In genomic region chr2:79183034-79183630, GRCm38 (mm10) we compare ENCODE assay signal across 29 mouse cellular contexts.
A peak's percentile ranks its signal among the peaks of the same experiment; 100 is the strongest.
DNase-seq lines count a peak whose midpoint lies in the region; ATAC-seq and TF ChIP-seq lines count a peak whose summit lies in the region.
"Had no signal": no experiment of that assay in that cellular context is flagged by ENCODE, and none has a peak within 500 bp of the region (broad histone marks: within the 10 kb centered on the region; RNA-seq: fewer than 3 reads in every experiment).

No protein-coding gene starts in this region.

- WGBS in forebrain, postnatal 0 days = 37% methylated on average over 7 of the region's 7 CpGs
- WGBS in forebrain, embryonic 13.5 days = 53% methylated on average over 7 of the region's 7 CpGs
- WGBS in lung, embryonic 16.5 days = 63% methylated on average over 7 of the region's 7 CpGs

- no peak for ATAC-seq in forebrain, postnatal 0 days
- no peak for ATAC-seq in forebrain, embryonic 13.5 days
- 0 out of 2 replicates have a peak, but pooled peaks have one; percentile 41 for ATAC-seq in lung, embryonic 16.5 days (ENCODE audit: low read depth)
- ATAC-seq: forebrain, embryonic 16.5 days; hindbrain, postnatal 0 days; intestine, embryonic 15.5 days; liver, embryonic 12.5 days; liver, postnatal 0 days; midbrain, embryonic 15.5 days had no signal

- DNase-seq in forebrain, postnatal 0 days = peak; percentile 22
- no peak for DNase-seq in lung, postnatal 25 days (ENCODE audit: low spot score)
- peak; percentile 50 for DNase-seq in lung, postnatal 10 days
- no peak for DNase-seq in heart, postnatal 4 days
- no peak for DNase-seq in right cerebral cortex, postnatal 4 days
- DNase-seq: adrenal gland, adult 8-10 months; cerebellum, adult 8-10 months; cerebellum, postnatal 25 days; gastrocnemius, postnatal 14 days; heart, adult 11 months; kidney, adult 2 months; kidney, postnatal 36 days; liver, postnatal 0 days; right cerebral cortex, adult 18-20 months; thymus, postnatal 14 days had no signal

- 0 out of 2 replicates have a peak, but pooled peaks cover 4% of the 10 kb centered on the region for H3K4me1 ChIP-seq in forebrain, postnatal 0 days (ENCODE audit: insufficient read depth)
- H3K4me1 ChIP-seq in forebrain, embryonic 13.5 days = peaks cover 35% of the 10 kb centered on the region
- 0 out of 2 replicates have a peak, but pooled peaks cover 2% of the 10 kb centered on the region for H3K4me1 ChIP-seq in lung, embryonic 16.5 days (replicated peaks; ENCODE audit: control insufficient read depth, insufficient read depth, low read length)
- H3K4me1 ChIP-seq: heart, embryonic 10.5 days; heart, embryonic 15.5 days; intestine, embryonic 15.5 days; midbrain, embryonic 15.5 days had no signal

- no peaks in the 10 kb centered on the region for H3K27me3 ChIP-seq in forebrain, postnatal 0 days (ENCODE audit: insufficient read depth, low read length)
- H3K27me3 ChIP-seq in forebrain, embryonic 13.5 days = no peaks in the 10 kb centered on the region
- H3K27me3 ChIP-seq in lung, embryonic 16.5 days (ENCODE audit: control insufficient read depth, insufficient read depth, low read depth, low read length) = no peaks in the 10 kb centered on the region
- H3K27me3 ChIP-seq: heart, embryonic 15.5 days; hindbrain, embryonic 12.5 days; intestine, embryonic 15.5 days; liver, embryonic 12.5 days; midbrain, embryonic 15.5 days had no signal

- H3K4me2 ChIP-seq in forebrain, postnatal 0 days (ENCODE audit: low read depth) = no peak overlapping the region
- H3K4me2 ChIP-seq in forebrain, embryonic 13.5 days = no peak overlapping the region
- H3K4me2 ChIP-seq in lung, embryonic 16.5 days (ENCODE audit: low read depth, low read length) = no peak overlapping the region
- H3K4me2 ChIP-seq: heart, embryonic 15.5 days; hindbrain, embryonic 12.5 days; intestine, embryonic 15.5 days; liver, embryonic 12.5 days; midbrain, embryonic 15.5 days had no signal

- H3K9ac ChIP-seq in forebrain, postnatal 0 days = no peak overlapping the region
- no peak overlapping the region for H3K9ac ChIP-seq in forebrain, embryonic 13.5 days
- no peak overlapping the region for H3K9ac ChIP-seq in lung, embryonic 16.5 days (ENCODE audit: low read length)
- H3K9ac ChIP-seq: heart, embryonic 15.5 days; hindbrain, embryonic 12.5 days; intestine, embryonic 15.5 days; liver, embryonic 12.5 days; liver, postnatal 0 days; midbrain, embryonic 15.5 days had no signal

- H3K36me3 ChIP-seq in forebrain, postnatal 0 days (ENCODE audit: insufficient read depth) = no peaks in the 10 kb centered on the region
- no peaks in the 10 kb centered on the region for H3K36me3 ChIP-seq in forebrain, embryonic 13.5 days (ENCODE audit: poor library complexity, severe bottlenecking)
- H3K36me3 ChIP-seq in lung, embryonic 16.5 days (ENCODE audit: control insufficient read depth, insufficient read depth, low read length) = no peaks in the 10 kb centered on the region
- H3K36me3 ChIP-seq: forebrain, embryonic 10.5 days; G1E; heart, embryonic 10.5 days; heart, embryonic 15.5 days; hindbrain, embryonic 12.5 days; intestine, embryonic 15.5 days; liver, embryonic 12.5 days; midbrain, embryonic 10.5 days; midbrain, embryonic 15.5 days had no signal

- TF ChIP-seq CTCF in forebrain, postnatal 0 days (IDR thresholded peaks at IDR 0.05; ENCODE audit: low read depth) = no peak

- H3K4me3 ChIP-seq in forebrain, postnatal 0 days (ENCODE audit: low read depth, low read length) = no peak overlapping the region
- H3K4me3 ChIP-seq in forebrain, embryonic 13.5 days = no peak overlapping the region
- no peak overlapping the region for H3K4me3 ChIP-seq in lung, embryonic 16.5 days (ENCODE audit: low read length)
- H3K4me3 ChIP-seq: forebrain, embryonic 10.5 days; heart, embryonic 10.5 days; heart, embryonic 15.5 days; hindbrain, embryonic 12.5 days; intestine, embryonic 15.5 days; layer of hippocampus, adult 2 months; liver, embryonic 12.5 days; midbrain, embryonic 10.5 days; midbrain, embryonic 15.5 days had no signal

- no peak overlapping the region for H3K27ac ChIP-seq in forebrain, postnatal 0 days (ENCODE audit: low read depth, low read length)
- H3K27ac ChIP-seq in forebrain, embryonic 13.5 days = no peak overlapping the region
- H3K27ac ChIP-seq in lung, embryonic 16.5 days (ENCODE audit: low read length) = no peak overlapping the region
- H3K27ac ChIP-seq: forebrain, embryonic 10.5 days; heart, embryonic 10.5 days; heart, embryonic 15.5 days; hindbrain, embryonic 12.5 days; hindbrain, postnatal 0 days; intestine, embryonic 15.5 days; layer of hippocampus, adult 2 months; liver, embryonic 12.5 days; midbrain, embryonic 10.5 days; midbrain, embryonic 15.5 days had no signal

- H3K9me3 ChIP-seq in forebrain, postnatal 0 days (ENCODE audit: low read length) = no peaks in the 10 kb centered on the region
- H3K9me3 ChIP-seq in forebrain, embryonic 13.5 days (replicated peaks) = no peaks in the 10 kb centered on the region
- H3K9me3 ChIP-seq in lung, embryonic 16.5 days (ENCODE audit: control insufficient read depth, low read length) = no peaks in the 10 kb centered on the region
- H3K9me3 ChIP-seq: forebrain, embryonic 10.5 days; G1E; heart, embryonic 10.5 days; heart, embryonic 15.5 days; hindbrain, embryonic 12.5 days; intestine, embryonic 15.5 days; liver, embryonic 12.5 days; midbrain, embryonic 10.5 days; midbrain, embryonic 15.5 days had no signal

Comparison
In these comparisons a context has a peak if more than half of its experiments do, and no peak if none do; other contexts are left out.
1. DNase-seq: peak in forebrain, postnatal 0 days (single experiment) and lung, postnatal 10 days (single experiment); none in lung, postnatal 25 days (single experiment), heart, postnatal 4 days (single experiment) and right cerebral cortex, postnatal 4 days (single experiment).